Mouse (Mus musculus): ENCODE measurements around the gene Cdon. TPM values are rescaled to one million over a fixed set of nuclear protein-coding genes. Genes with fewer than 3 reads are reported as not detected.

Gene Cdon
- total and polyA plus RNA-seq, 3 experiments, result 1.0 to 1.5 TPM; not detected in 1

- Histone ChIP-seq H3K36me3 (ENCODE audit: control insufficient read depth in 1 of 2, insufficient read depth in 2 of 2, low read length in 2 of 2) (peaks cover 0 to 6% of the 10 kb centered on the region in 2 experiments; a peak in 2 of 4 replicates), H3K4me1 (ENCODE audit: control insufficient read depth in 1 of 2, insufficient read depth in 2 of 2, low read length in 2 of 2) (peaks cover 5 to 15% of the 10 kb centered on the region in 2 experiments), H3K27me3 (ENCODE audit: control insufficient read depth in 1 of 2, insufficient read depth in 2 of 2, low read length in 2 of 2) (peaks cover 0 to 2% of the 10 kb centered on the region in 2 experiments; a peak in 1 of 4 replicates), H3K79me2 (ENCODE audit: control insufficient read depth, insufficient read depth, low read length, poor library complexity) (no peaks in the 10 kb centered on the region), H3K9me3 (replicated peaks; ENCODE audit: insufficient read depth, low read length) (no peaks in the 10 kb centered on the region), H3K9ac (ENCODE audit: control insufficient read depth, low read depth, low read length, poor library complexity, severe bottlenecking) (no peak overlapping the region), H3K4me3 (ENCODE audit: control insufficient read depth in 1 of 2, insufficient read depth in 1 of 2, low read depth in 2 of 2, low read length in 2 of 2) (no peak overlapping the region), H3K27ac (ENCODE audit: control insufficient read depth, low read depth, low read length) (no peak overlapping the region)
- peak; percentile 14 to 31 (median 27); a peak in 3 of 6 replicates for TF ChIP-seq CTCF (IDR thresholded peaks at IDR 0.05 in 2 of 3, conservative IDR thresholded peaks at IDR 0.05 in 1 of 3; ENCODE audit: control insufficient read depth in 1 of 3, insufficient read depth in 1 of 3, low read depth in 2 of 3, low read length in 3 of 3, poor library complexity in 1 of 3, severe bottlenecking in 1 of 3)
- TF ChIP-seq ETS1 (IDR thresholded peaks at IDR 0.05; ENCODE audit: low read depth, low read length), result no peak
- DNase-seq (ENCODE audit: low read depth, low spot score), result no peak
Measured at GRCm38 (mm10) chr9:35545704-35546103, 124.8 kb downstream of the Cdon start.

- DNase-seq (ENCODE audit: low read depth, low spot score), result peak; percentile 76
- Histone ChIP-seq H3K4me1 (ENCODE audit: control insufficient read depth in 1 of 2, insufficient read depth in 2 of 2, low read length in 2 of 2) (peaks cover 5 to 15% of the 10 kb centered on the region in 2 experiments), H3K4me3 (ENCODE audit: control insufficient read depth in 1 of 2, insufficient read depth in 1 of 2, low read depth in 2 of 2, low read length in 2 of 2) (peak overlapping the region; percentile 12 to 49; a peak in 3 of 4 replicates), H3K36me3 (ENCODE audit: control insufficient read depth in 1 of 2, insufficient read depth in 2 of 2, low read length in 2 of 2) (peaks cover 0 to 6% of the 10 kb centered on the region in 2 experiments; a peak in 2 of 4 replicates), H3K79me2 (ENCODE audit: control insufficient read depth, insufficient read depth, low read length, poor library complexity) (no peaks in the 10 kb centered on the region), H3K9me3 (replicated peaks; ENCODE audit: insufficient read depth, low read length) (no peaks in the 10 kb centered on the region), H3K27ac (ENCODE audit: control insufficient read depth, low read depth, low read length) (0 out of 2 replicates have a peak overlapping the region, but pooled peaks have one; percentile 12), H3K27me3 (ENCODE audit: control insufficient read depth in 1 of 2, insufficient read depth in 2 of 2, low read length in 2 of 2) (peaks cover 0 to 2% of the 10 kb centered on the region in 2 experiments; a peak in 1 of 4 replicates), H3K9ac (ENCODE audit: control insufficient read depth, low read depth, low read length, poor library complexity, severe bottlenecking) (peak overlapping the region; percentile 15; the same call in 1 of the 2 replicates)
- TF ChIP-seq MXI1 (IDR thresholded peaks at IDR 0.05; ENCODE audit: low read depth, low read length), result no peak
- no peak for TF ChIP-seq JUND (IDR thresholded peaks at IDR 0.05; ENCODE audit: low read depth, low read length)
- TF ChIP-seq ETS1 (IDR thresholded peaks at IDR 0.05; ENCODE audit: low read depth, low read length), result 0 out of 2 replicates have a peak, but pooled peaks have one; percentile 17
- TF ChIP-seq SIN3A (IDR thresholded peaks at IDR 0.05; ENCODE audit: low read length), result 0 out of 2 replicates have a peak, but pooled peaks have one; percentile 35
- TF ChIP-seq GATA1 (IDR thresholded peaks at IDR 0.05; ENCODE audit: low read depth, low read length), result peak; percentile 54; the same call in 1 of the 2 replicates
- 0 out of 2 replicates have a peak, but pooled peaks have one; percentile 18 for TF ChIP-seq TBP (IDR thresholded peaks at IDR 0.05; ENCODE audit: low read depth, low read length)
Measured at GRCm38 (mm10) chr9:35546745-35547144, 125.8 kb downstream of the Cdon start.

GRCm38 (mm10) chr9:35548455-35548854 is 127.5 kb downstream of the Cdon start:
- no peak for TF ChIP-seq SMC3 (IDR thresholded peaks at IDR 0.05; ENCODE audit: low read depth, low read length)
- TF ChIP-seq ZKSCAN1 (IDR thresholded peaks at IDR 0.05; ENCODE audit: low read depth, low read length), result no peak
- no peak for TF ChIP-seq TBP (IDR thresholded peaks at IDR 0.05; ENCODE audit: low read depth, low read length)
- TF ChIP-seq MXI1 (IDR thresholded peaks at IDR 0.05; ENCODE audit: low read depth, low read length), result no peak
- TF ChIP-seq MAZ (IDR thresholded peaks at IDR 0.05; ENCODE audit: low read depth, low read length), result no peak
- no peak for TF ChIP-seq TAL1 (IDR thresholded peaks at IDR 0.05; ENCODE audit: low read length)
- TF ChIP-seq HCFC1 (IDR thresholded peaks at IDR 0.05; ENCODE audit: low read depth, low read length), result no peak
- no peak for TF ChIP-seq RCOR1 (IDR thresholded peaks at IDR 0.05; ENCODE audit: low read depth, low read length)
- TF ChIP-seq RAD21 (IDR thresholded peaks at IDR 0.05; ENCODE audit: low read depth, low read length), result no peak
- no peak for TF ChIP-seq USF2 (IDR thresholded peaks at IDR 0.05; ENCODE audit: borderline replicate concordance in 1 of 2, insufficient read depth in 1 of 2, low read depth in 1 of 2, low read length in 2 of 2)
- TF ChIP-seq ZNF384 (IDR thresholded peaks at IDR 0.05; ENCODE audit: low read depth, low read length), result no peak
- no peak for TF ChIP-seq KAT2A (conservative IDR thresholded peaks at IDR 0.05; ENCODE audit: low read depth, low read length)
- no peak for TF ChIP-seq SIN3A (IDR thresholded peaks at IDR 0.05; ENCODE audit: low read length)
- TF ChIP-seq UBTF (IDR thresholded peaks at IDR 0.05; ENCODE audit: borderline replicate concordance, insufficient read depth, low read depth, low read length), result no peak
- TF ChIP-seq BHLHE40 (IDR thresholded peaks at IDR 0.05; ENCODE audit: borderline replicate concordance, low read depth, low read length), result no peak

More at GRCm38 (mm10) chr9:35548455-35548854, 127.5 kb downstream of the Cdon start:
- Histone ChIP-seq H3K27ac (ENCODE audit: control insufficient read depth, low read depth, low read length) (no peak overlapping the region), H3K4me1 (ENCODE audit: control insufficient read depth in 1 of 2, insufficient read depth in 2 of 2, low read length in 2 of 2) (peaks cover 5 to 15% of the 10 kb centered on the region in 2 experiments), H3K79me2 (ENCODE audit: control insufficient read depth, insufficient read depth, low read length, poor library complexity) (no peaks in the 10 kb centered on the region), H3K4me3 (ENCODE audit: control insufficient read depth in 1 of 2, insufficient read depth in 1 of 2, low read depth in 2 of 2, low read length in 2 of 2) (no peak overlapping the region), H3K36me3 (ENCODE audit: control insufficient read depth in 1 of 2, insufficient read depth in 2 of 2, low read length in 2 of 2) (peaks cover 0 to 6% of the 10 kb centered on the region in 2 experiments; a peak in 2 of 4 replicates), H3K27me3 (ENCODE audit: control insufficient read depth in 1 of 2, insufficient read depth in 2 of 2, low read length in 2 of 2) (peaks cover 0 to 2% of the 10 kb centered on the region in 2 experiments; a peak in 2 of 4 replicates), H3K9ac (ENCODE audit: control insufficient read depth, low read depth, low read length, poor library complexity, severe bottlenecking) (no peak overlapping the region), H3K9me3 (replicated peaks; ENCODE audit: insufficient read depth, low read length) (no peaks in the 10 kb centered on the region)
- DNase-seq (ENCODE audit: low read depth, low spot score), result no peak
